Mouse (Mus musculus): ENCODE results near the gene Sparcl1. TPM values are rescaled to one million over a fixed set of nuclear protein-coding genes. Genes with fewer than 3 reads are reported as not detected.
A peak's percentile ranks its signal among the peaks of the same experiment; 100 is the strongest.

Gene Sparcl1
- polyA plus RNA-seq, 1 experiment from 2014 or later, result 150 TPM

DNA sequence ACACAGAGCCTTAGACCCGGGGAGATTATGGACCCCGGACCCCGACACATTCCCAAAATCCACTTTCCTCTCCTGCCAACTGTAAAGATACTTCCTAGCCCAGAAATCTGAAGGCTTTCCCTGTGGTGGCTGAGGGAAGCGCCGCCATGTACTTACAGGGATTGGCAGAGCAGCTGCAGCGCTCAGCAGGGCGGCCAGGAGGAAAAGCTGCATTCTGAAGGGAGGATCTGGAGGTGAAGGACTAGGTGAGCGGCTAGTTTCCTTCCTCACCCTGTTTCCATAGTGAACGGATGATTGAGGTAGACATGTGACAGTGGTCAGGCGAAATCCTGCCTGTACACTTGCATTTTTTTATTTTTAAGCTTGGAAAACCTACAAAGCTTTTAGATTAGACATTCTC is 37.2 kb downstream of the Sparcl1 start:
- Histone ChIP-seq H3K9me3 (no peaks in the 10 kb centered on the region), H3K4me2 (no peak overlapping the region), H3K27ac (no peak overlapping the region), H3K4me3 (no peak overlapping the region), H3K4me1 (replicated peaks) (peaks cover 8% of the 10 kb centered on the region), H3K27me3 (no peaks in the 10 kb centered on the region), H3K9ac (no peak overlapping the region), H3K36me3 (no peaks in the 10 kb centered on the region)
- ATAC-seq (ENCODE audit: low FRiP score), result no peak
- WGBS, result 41% methylated on average over 10 of the region's 10 CpGs

GRCm38 (mm10) chr5:104074388-104074787 is 39.1 kb downstream of the Sparcl1 start:
- no peak overlapping the region for H3K4me3 ChIP-seq
- peaks cover 8% of the 10 kb centered on the region for H3K4me1 ChIP-seq (replicated peaks)
- no peak for ATAC-seq (ENCODE audit: low FRiP score)
- no peak overlapping the region for H3K9ac ChIP-seq
- no peaks in the 10 kb centered on the region for H3K27me3 ChIP-seq
- 40% methylated on average over 12 of the region's 12 CpGs for WGBS
- no peaks in the 10 kb centered on the region for H3K9me3 ChIP-seq
- H3K4me2 ChIP-seq, result no peak overlapping the region
- no peak overlapping the region for H3K27ac ChIP-seq
- H3K36me3 ChIP-seq, result no peaks in the 10 kb centered on the region

- peak; percentile 80 for ATAC-seq (ENCODE audit: low FRiP score)
- H3K27ac ChIP-seq, result no peak overlapping the region
- no peaks in the 10 kb centered on the region for H3K27me3 ChIP-seq
These were observed 39.9 kb downstream of the Sparcl1 start for GRCm38 (mm10) chr5:104073602-104074001.

GRCm38 (mm10) chr5:104072272-104072886 is 41.2 kb downstream of the Sparcl1 start:
- peak overlapping the region; percentile 77 for H3K27ac ChIP-seq
- WGBS, result 1% methylated on average over 6 of the region's 8 CpGs
- H3K4me1 ChIP-seq (replicated peaks), result peaks cover 8% of the 10 kb centered on the region
- no peaks in the 10 kb centered on the region for H3K9me3 ChIP-seq
- H3K9ac ChIP-seq, result no peak overlapping the region
- no peaks in the 10 kb centered on the region for H3K27me3 ChIP-seq
- 0 out of 2 replicates have a peak overlapping the region, but pooled peaks have one; percentile 17 for H3K4me2 ChIP-seq
- ATAC-seq (ENCODE audit: low FRiP score), result peak; percentile 87
- H3K4me3 ChIP-seq, result no peak overlapping the region
- no peaks in the 10 kb centered on the region for H3K36me3 ChIP-seq

More at GRCm38 (mm10) chr5:104073602-104074001, 39.9 kb downstream of the Sparcl1 start:
- Histone ChIP-seq H3K4me2 (no peak overlapping the region), H3K4me3 (no peak overlapping the region), H3K36me3 (no peaks in the 10 kb centered on the region), H3K9ac (no peak overlapping the region), H3K9me3 (no peaks in the 10 kb centered on the region), H3K4me1 (replicated peaks) (peaks cover 8% of the 10 kb centered on the region)
- 65% methylated on average over 5 of the region's 5 CpGs for WGBS

- H3K4me3 ChIP-seq, result no peak overlapping the region
- H3K36me3 ChIP-seq, result no peaks in the 10 kb centered on the region
- 50% methylated on average over 4 of the region's 4 CpGs for WGBS
- H3K9ac ChIP-seq, result no peak overlapping the region
- no peaks in the 10 kb centered on the region for H3K27me3 ChIP-seq
- peaks cover 8% of the 10 kb centered on the region for H3K4me1 ChIP-seq (replicated peaks)
- no peaks in the 10 kb centered on the region for H3K9me3 ChIP-seq
- H3K27ac ChIP-seq, result no peak overlapping the region
- H3K4me2 ChIP-seq, result no peak overlapping the region
- no peak for ATAC-seq (ENCODE audit: low FRiP score)
These were observed 42.5 kb downstream of the Sparcl1 start for GRCm38 (mm10) chr5:104071048-104071447.

DNA sequence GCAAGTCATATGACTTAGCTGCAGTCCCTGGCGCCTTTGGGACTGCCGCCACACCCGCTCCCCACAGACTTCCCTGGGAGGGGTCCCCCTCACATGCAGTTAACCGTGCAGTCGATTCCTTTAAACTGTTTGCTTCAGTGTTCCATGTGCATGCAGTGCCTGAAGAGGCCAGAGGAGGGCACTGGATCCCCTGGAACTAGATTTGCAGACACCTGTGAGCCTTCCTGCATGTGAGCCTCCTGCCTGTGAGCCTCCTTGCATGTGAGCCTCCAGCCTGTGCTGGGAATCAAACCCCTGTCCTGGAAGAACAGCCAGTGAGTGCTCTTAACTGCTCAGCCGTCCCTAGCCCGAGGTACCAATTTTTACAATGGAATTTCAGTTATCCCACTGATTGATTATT is 44.8 kb downstream of the Sparcl1 start:
- no peak overlapping the region for H3K4me3 ChIP-seq
- H3K4me1 ChIP-seq (replicated peaks), result peaks cover 8% of the 10 kb centered on the region
- H3K9me3 ChIP-seq, result no peaks in the 10 kb centered on the region
- peaks cover 6% of the 10 kb centered on the region for H3K36me3 ChIP-seq
- no peak for ATAC-seq (ENCODE audit: low FRiP score)
- no peak overlapping the region for H3K9ac ChIP-seq
- H3K4me2 ChIP-seq, result no peak overlapping the region
- no peak overlapping the region for H3K27ac ChIP-seq
- H3K27me3 ChIP-seq, result no peaks in the 10 kb centered on the region
- WGBS, result 91% methylated on average over 7 of the region's 7 CpGs

GRCm38 (mm10) chr5:104062773-104063551 is 50.6 kb downstream of the Sparcl1 start:
- no peak for ATAC-seq (ENCODE audit: low FRiP score)
- H3K27ac ChIP-seq, result no peak overlapping the region
- H3K27me3 ChIP-seq, result no peaks in the 10 kb centered on the region
- no peak overlapping the region for H3K9ac ChIP-seq
- H3K36me3 ChIP-seq, result peaks cover 52% of the 10 kb centered on the region
- H3K9me3 ChIP-seq, result no peaks in the 10 kb centered on the region
- H3K4me3 ChIP-seq, result no peak overlapping the region
- no peak overlapping the region for H3K4me2 ChIP-seq
- H3K4me1 ChIP-seq (replicated peaks), result no peaks in the 10 kb centered on the region
- WGBS, result 93% methylated on average over 11 of the region's 11 CpGs

- 81% methylated on average over 13 of the region's 13 CpGs for WGBS
- ATAC-seq (ENCODE audit: low FRiP score), result no peak
- Histone ChIP-seq H3K27ac (no peak overlapping the region), H3K27me3 (no peaks in the 10 kb centered on the region), H3K36me3 (peaks cover 54% of the 10 kb centered on the region), H3K4me1 (replicated peaks) (no peaks in the 10 kb centered on the region), H3K4me3 (no peak overlapping the region), H3K9me3 (no peaks in the 10 kb centered on the region), H3K4me2 (no peak overlapping the region), H3K9ac (no peak overlapping the region)
These were observed 51.4 kb downstream of the Sparcl1 start for GRCm38 (mm10) chr5:104061936-104062772.

DNA sequence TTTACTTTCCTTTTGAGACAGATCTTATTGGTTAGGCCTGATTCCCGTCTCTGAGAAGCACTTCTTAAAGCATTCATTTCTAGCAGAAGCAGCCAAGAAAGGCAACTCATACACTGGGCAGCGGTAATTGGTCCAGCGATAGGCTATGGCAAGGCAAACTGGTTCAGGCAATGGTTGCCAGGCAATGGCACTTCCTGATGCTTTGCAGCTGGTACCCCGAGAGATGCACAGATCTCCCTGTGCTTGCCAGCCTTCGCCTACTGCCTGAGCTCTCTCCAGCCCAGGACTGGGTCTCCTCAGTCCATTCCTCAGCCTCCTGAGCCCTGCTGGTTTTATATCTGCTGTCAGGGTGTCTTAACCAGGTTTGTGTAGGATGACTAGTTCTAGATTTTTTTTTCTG is 53.1 kb downstream of the Sparcl1 start:
- H3K4me2 ChIP-seq, result no peak overlapping the region
- H3K9ac ChIP-seq, result no peak overlapping the region; the same call in 1 of the 2 replicates
- WGBS, result 88% methylated on average over 5 of the region's 5 CpGs
- no peaks in the 10 kb centered on the region for H3K27me3 ChIP-seq
- H3K4me3 ChIP-seq, result no peak overlapping the region
- H3K4me1 ChIP-seq (replicated peaks), result no peaks in the 10 kb centered on the region
- no peak for ATAC-seq (ENCODE audit: low FRiP score)
- H3K9me3 ChIP-seq, result no peaks in the 10 kb centered on the region
- no peak overlapping the region for H3K27ac ChIP-seq
- H3K36me3 ChIP-seq, result peaks cover 56% of the 10 kb centered on the region

GRCm38 (mm10) chr5:104059628-104060027 is 53.9 kb downstream of the Sparcl1 start:
- H3K36me3 ChIP-seq, result peaks cover 51% of the 10 kb centered on the region
- no peak overlapping the region for H3K9ac ChIP-seq
- no peaks in the 10 kb centered on the region for H3K27me3 ChIP-seq
- H3K9me3 ChIP-seq, result no peaks in the 10 kb centered on the region
- ATAC-seq (ENCODE audit: low FRiP score), result no peak
- 81% methylated on average over 9 of the region's 9 CpGs for WGBS
- H3K4me1 ChIP-seq (replicated peaks), result no peaks in the 10 kb centered on the region
- no peak overlapping the region for H3K4me2 ChIP-seq
- no peak overlapping the region for H3K27ac ChIP-seq
- H3K4me3 ChIP-seq, result no peak overlapping the region

GRCm38 (mm10) chr5:104058021-104058420 is 55.5 kb downstream of the Sparcl1 start:
- peaks cover 46% of the 10 kb centered on the region for H3K36me3 ChIP-seq
- H3K9ac ChIP-seq, result no peak overlapping the region
- H3K4me3 ChIP-seq, result no peak overlapping the region
- no peak overlapping the region for H3K27ac ChIP-seq
- no peak for ATAC-seq (ENCODE audit: low FRiP score)
- WGBS, result 68% methylated on average over 15 of the region's 15 CpGs
- no peaks in the 10 kb centered on the region for H3K4me1 ChIP-seq (replicated peaks)
- no peaks in the 10 kb centered on the region for H3K27me3 ChIP-seq
- no peak overlapping the region for H3K4me2 ChIP-seq
- no peaks in the 10 kb centered on the region for H3K9me3 ChIP-seq

DNA sequence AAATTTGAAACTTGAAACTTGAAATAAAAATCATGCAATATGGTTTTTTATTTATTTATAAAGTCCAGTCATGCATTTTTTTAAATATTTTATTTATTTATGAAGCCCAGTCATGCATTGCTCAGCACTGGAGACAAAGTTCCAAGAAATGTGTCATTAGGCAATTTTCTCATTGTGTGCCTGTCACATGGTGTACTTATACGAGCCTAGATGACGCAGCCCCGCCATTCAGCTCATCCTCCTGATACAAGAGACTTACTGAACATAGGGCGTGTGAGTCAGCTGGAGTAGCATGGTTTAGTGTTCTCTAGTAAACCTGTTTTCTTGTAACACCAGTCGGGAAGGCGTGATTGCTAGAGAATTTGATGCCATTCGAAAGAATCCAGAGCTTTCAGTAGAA is 57.2 kb downstream of the Sparcl1 start:
- Histone ChIP-seq H3K4me1 (replicated peaks) (no peaks in the 10 kb centered on the region), H3K36me3 (peaks cover 45% of the 10 kb centered on the region), H3K4me3 (no peak overlapping the region), H3K9ac (no peak overlapping the region), H3K27me3 (no peaks in the 10 kb centered on the region), H3K4me2 (no peak overlapping the region), H3K27ac (no peak overlapping the region), H3K9me3 (no peaks in the 10 kb centered on the region)
- ATAC-seq (ENCODE audit: low FRiP score), result no peak
- 85% methylated on average over 7 of the region's 7 CpGs for WGBS
